Mouse (Mus musculus) left cerebral cortex, adult 9 months (tissue): ENCODE data around the gene Glrp1.

Source experiments
- DNase-seq, 2 experiments: peaks; one replicate each; pipeline ENCODE4 v3.0.0; 2022; ENCODE audit warnings: low spot score in 2 of 2

Gene Glrp1

DNA sequence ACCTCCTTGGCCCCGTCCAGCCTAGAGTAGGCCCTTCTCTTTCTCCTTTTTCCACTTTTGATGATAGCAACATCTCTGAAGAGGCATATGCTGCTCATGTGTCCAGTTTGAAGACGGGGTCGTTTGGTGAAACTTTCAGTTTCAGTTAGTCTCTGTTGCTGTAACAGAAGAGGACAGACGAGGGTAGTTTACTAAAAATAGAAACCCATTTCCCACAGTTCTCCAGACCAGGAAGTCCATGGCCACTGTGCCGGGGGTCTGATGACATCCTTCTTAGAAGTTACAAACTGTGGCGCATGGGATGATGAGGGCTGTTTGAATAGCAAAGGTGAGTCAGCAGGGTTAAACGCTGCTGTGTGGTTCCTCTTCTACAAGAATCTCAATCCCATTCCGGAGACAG, at the start of gene Glrp1:
Gene Glrp1 (minus strand): TSS at position 278 of the 400 bp plus-strand sequence.
- DNase-seq = no peak

- no peak for DNase-seq
Measured at GRCm38 (mm10) chr1:88559258-88559657, 49.4 kb upstream of the Glrp1 start.

- DNase-seq = no peak
Measured at GRCm38 (mm10) chr1:88558793-88559192, 48.9 kb upstream of the Glrp1 start.

GRCm38 (mm10) chr1:88556401-88556800, 46.5 kb upstream of the Glrp1 start:
- no peak for DNase-seq

DNA sequence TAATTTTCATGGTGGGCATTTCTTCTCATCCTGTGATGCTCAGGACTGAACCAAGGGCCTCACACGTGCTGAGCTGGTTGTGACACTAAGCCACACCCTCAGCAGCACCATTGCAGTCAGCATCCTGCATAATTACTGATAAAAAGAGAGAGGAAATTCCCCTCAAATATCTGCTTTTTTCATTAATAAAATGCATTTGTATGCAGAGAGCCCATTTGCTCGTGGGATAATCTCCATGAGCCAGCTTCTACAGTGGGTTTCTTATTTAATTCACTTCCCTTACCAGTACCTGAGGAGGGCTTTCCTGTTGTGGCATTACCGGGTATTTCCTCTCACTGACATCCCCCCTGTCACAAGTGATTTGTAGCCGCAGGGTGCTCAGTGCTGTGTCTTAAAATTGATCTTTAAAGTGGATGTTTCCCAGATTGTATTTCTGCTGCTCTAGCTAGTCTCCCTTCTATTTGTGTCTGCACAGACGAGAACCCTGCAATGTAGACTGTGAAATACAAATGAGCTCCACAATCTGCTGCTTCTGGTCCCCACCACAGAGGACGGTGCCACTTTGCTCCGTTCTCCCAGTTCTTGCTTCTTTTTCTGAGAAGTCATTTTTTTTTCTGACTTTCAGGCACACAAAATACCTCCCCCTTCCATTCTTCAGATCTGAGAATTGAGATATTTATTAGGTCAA, 43.8 kb upstream of the Glrp1 start:
- DNase-seq = peak in 1 of 2 experiments; percentile 12

DNA sequence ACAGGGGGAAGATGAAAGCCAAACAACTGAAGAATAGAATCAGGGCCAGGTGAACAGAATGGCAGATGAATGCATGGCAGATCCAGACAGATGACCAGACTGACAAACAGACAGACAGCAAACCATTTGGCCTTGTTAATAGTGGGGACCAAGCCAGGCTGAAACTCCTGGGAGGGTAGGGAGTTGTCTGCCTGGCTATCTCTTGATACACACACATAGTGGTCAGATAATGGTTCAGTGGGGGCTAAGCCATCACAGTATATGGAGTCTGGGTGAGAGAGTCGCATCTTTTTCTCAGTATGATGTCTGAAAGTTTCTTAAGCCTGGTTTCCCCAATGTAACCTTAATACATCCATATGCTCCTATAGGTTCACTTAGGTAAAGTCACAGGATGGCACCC, 39.4 kb upstream of the Glrp1 start:
- no peak for DNase-seq

GRCm38 (mm10) chr1:88547172-88547571, 37.3 kb upstream of the Glrp1 start:
- DNase-seq = peak in 1 of 2 experiments; percentile 32

DNA sequence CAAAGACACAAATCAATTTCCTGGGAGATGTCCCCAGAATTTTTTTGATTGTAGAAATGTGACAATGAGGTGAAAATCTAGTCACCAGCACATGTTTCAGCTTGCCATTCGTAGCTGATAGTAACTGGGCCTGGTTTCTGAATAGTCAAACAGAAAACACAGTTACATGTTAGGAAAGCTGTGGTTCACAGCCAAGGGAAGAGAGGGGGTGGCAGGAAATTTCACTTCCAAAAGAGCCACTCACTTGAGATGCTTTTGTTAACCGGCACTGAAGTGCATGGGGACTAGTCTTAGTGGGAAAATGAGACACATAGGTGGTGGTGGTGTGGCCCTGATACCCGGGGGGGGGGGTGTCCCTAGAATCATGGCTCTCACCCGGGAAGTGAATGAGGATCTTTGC, 33.7 kb upstream of the Glrp1 start:
- peak in 1 of 2 experiments; percentile 12 for DNase-seq

- peak in 1 of 2 experiments; percentile 26 for DNase-seq
Measured at GRCm38 (mm10) chr1:88539823-88540222, 30.0 kb upstream of the Glrp1 start.

DNA sequence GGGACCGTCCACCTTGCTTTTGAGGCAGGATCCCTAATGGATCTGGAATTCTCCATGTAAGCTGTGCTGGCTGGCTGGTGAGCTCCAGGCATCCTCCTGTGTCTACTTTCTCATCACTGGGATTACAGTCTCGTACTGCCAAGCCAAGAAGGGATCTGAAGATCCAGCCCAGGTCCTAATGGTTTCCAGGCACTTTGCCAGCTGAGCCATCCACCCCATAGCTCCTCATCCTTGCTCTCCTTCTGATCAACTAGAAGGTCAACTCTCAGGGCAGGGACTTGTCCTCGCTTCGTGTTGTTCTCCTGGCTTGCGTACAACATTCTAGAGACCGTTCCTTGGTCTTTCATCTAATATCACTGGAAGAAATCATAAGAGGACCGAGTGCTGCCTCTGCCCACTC, 29.4 kb upstream of the Glrp1 start:
- DNase-seq = no peak

- DNase-seq = no peak
Measured at GRCm38 (mm10) chr1:88536308-88536707, 26.4 kb upstream of the Glrp1 start.

DNA sequence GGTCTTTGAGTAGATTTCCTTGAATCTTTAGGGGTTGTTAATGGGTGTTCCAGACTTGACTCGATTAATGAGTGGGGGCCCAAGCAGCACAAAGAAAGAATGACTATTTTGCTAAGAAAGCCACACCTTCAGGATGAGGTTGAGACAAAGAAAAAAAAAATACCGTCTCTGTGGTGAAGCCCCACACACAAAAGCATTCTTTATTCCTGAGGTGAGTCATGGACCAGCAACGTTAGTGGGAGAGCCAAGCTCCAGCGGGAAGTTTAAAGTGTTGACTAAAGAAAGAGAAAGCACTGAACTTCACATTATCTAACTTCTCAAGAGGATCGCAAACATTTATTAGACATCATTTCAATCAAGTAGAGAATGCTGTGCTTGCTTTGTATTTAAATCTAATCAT, 24.2 kb upstream of the Glrp1 start:
- DNase-seq = no peak

DNA sequence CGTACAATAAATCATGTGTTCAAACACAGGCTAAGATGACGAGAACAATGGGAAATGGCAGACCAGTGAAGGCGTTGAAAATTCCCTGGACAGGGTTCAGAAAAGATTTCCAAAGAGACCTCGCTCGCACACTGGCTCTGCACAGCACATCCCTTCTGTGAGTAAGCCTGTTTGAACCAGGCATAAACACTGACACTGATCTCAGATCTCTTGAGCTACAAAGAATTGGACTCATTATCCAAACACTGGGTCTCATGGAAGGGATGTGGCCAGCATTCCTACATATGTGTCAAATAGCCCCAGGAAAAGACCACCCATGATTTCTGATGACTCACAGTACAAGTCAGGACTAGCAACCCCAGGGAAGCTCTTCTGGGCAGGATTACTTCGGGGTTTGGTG, 16.3 kb upstream of the Glrp1 start:
- DNase-seq = no peak

- DNase-seq = no peak
Measured at GRCm38 (mm10) chr1:88525622-88526021, 15.8 kb upstream of the Glrp1 start.

- DNase-seq = no peak
Measured at GRCm38 (mm10) chr1:88521170-88521747, 11.4 kb upstream of the Glrp1 start.

DNA sequence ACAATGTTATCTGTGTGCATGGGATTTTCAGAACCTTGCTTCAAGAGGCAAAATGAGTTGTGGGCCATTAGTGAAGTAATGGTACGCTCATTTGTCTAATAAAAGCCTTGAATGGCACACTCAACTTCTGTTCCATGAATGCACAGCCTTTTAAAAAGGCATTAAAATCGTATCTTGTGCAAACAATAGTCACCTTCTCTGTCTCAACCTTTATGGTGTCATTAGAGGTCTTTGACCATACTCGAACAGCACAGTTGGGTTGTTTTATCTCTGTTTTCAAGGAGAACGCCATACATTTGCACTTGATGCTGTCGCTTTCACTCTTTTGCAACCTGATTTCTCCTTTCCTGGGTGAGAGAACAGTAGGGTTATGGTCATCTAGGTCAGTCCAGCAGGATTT, 3.7 kb upstream of the Glrp1 start:
- DNase-seq = no peak

DNA sequence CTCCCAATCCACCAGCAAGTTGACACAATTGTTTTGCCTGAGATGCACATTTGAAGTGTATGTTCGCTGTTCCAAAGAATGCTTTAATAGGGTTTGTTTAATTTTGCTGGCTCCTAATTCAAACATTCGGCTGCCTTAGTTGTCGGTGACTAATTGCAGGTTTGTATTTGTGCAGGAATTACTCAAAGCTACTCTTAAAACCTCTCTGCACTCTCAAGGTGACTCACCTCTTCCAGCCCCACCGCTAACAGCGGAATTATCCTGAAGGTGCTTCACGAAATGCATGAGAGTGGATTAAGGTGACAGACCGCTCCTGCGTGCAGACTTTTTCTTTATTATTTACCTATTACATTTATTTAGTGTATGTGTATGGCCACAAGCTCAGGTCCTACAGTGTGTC, 2.0 kb downstream of the Glrp1 start:
- no peak for DNase-seq

- no peak for DNase-seq
Measured at GRCm38 (mm10) chr1:88507214-88507613, 2.7 kb downstream of the Glrp1 start.

- no peak for DNase-seq
Measured at GRCm38 (mm10) chr1:88506412-88506811, 3.5 kb downstream of the Glrp1 start.

DNA sequence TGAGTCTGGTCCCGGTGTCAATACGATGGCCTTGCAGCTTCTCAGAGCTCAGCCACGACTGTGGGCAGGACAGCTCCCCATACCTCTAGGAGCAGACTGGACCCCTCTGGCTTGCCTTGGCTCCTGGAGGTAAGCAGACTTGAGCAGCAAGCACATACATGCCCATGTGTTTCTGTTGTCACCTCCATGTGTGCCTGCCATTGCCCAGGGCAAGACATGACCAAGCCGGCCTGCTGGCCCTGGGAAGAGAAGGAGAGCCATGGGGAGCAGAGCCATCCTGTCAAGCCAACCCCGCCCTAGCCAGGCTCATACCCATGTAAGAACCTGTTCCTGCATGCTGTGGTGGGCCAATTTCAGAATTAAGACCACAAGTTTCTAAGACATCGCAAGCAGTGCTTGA, 4.2 kb downstream of the Glrp1 start:
- DNase-seq = no peak

DNA sequence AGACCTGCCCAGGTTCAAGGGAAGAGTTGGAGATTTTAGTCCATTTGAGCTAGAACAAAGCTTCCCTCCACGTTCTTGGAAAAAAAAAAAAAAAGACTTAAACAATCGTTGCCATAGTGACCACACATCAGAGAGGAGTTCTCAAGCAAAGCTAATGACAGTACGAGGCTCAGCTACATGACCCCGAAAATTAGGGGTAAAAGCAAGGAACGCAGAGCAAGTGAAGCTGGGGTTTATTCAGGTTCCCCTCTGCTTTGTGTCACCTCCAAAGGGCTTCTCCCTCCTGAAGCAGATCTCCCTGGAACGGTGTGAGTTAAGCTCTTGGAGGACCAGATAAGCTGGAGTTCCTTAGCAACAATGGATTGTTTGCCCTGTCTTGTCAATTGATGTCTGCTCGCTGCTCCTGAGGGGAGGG, 5.3 kb downstream of the Glrp1 start:
- DNase-seq = no peak

- DNase-seq = no peak
Measured at GRCm38 (mm10) chr1:88502822-88503221, 7.0 kb downstream of the Glrp1 start.

DNA sequence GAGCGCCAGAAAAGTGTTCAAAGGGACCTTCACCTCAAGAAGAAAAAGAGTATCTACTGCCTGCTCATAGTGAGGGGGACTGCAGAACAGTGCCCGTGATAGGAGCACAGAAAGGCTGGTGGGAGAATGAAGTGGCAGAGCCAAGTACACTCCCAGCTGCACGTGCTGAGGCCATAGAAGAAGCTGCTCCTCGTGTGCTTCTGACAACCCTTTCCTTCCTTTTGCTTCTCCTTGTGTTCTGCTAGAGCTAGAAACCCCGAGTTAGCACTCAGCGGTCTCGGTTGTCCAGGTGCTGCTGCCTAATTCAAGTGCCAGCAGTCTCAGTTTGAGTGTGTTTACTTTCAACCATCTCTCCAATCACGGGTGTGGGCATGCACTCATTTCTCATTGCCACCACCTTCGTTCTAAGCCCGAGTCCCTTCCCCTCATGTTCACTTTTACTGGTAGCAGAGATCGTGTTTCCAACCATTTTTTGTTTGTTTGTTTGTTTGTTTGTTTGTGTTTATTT, 10.6 kb downstream of the Glrp1 start:
- no peak for DNase-seq

DNA sequence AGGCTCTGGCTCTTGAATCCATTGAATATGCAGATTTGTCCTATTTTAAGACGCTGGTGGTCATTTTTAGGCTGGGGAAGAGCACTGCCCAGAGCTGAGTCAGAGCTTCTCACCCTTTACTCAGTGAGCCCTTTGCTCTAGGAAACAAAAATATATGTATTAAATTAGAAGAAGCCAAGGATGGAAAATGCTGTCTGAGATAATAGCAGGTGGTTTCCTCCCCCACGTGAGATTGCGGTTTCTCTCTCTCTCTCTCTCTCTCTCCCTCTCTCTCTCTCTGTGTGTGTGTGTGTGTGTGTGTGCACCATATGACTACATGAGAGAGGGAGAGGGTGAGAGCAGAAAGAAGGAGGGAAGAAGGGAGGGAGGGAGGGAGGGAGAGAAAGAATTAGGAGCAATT, 12.5 kb downstream of the Glrp1 start:
- no peak for DNase-seq
